Mouse (Mus musculus) cerebellum, adult 8-10 months (tissue): Measurements from ENCODE around the gene Wdhd1.

Experiments used
- DNase-seq: peaks from one replicate; pipeline ENCODE4 v3.0.0; 2022

The Wdhd1 gene

GRCm38 (mm10) chr14:47276036-47276603 is 537 bp downstream of the Wdhd1 start:
- DNase-seq = no peak

DNA sequence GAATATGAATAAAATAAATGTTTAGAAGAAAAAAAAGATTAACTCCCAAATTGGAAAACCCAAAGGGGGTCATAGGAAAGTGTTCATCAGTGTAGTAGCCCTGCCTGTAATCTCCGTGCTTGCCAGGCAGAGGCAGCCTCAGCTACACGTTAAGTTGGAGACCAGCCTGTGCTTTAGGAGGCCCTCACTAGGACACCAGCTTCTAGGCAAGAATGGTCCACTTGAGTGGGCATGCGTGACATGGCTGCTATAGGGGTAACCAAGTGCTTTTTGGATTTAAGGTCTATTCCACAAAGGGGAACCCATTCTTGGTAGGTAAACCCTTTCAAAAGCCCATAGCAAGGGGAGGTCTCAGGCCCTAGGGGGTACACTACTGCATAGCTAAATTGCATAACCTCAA is 1.2 kb downstream of the Wdhd1 start:
- DNase-seq = peak; percentile 10

GRCm38 (mm10) chr14:47273751-47274150 is 2.9 kb downstream of the Wdhd1 start:
- DNase-seq = no peak

- no peak for DNase-seq
These were observed 7.0 kb downstream of the Wdhd1 start for GRCm38 (mm10) chr14:47269706-47270105.

DNA sequence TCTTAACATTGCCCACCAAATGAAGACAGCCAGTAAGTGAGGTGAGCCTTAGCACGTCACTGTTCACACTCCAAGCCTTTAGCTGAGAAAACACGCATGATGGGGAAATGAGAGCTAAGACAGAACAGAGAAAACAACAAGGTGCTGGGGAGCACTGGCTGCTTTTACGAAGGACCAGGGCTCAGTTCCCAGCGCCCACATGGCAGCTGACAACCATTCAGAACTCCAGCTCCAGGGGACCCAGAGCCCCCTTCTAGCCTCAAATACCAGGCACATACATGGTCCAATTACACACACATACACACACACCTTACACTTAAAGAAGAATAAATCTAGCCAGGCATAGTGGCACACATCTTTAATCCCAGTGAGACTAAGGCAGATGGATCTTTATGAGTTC is 7.6 kb downstream of the Wdhd1 start:
- no peak for DNase-seq

DNA sequence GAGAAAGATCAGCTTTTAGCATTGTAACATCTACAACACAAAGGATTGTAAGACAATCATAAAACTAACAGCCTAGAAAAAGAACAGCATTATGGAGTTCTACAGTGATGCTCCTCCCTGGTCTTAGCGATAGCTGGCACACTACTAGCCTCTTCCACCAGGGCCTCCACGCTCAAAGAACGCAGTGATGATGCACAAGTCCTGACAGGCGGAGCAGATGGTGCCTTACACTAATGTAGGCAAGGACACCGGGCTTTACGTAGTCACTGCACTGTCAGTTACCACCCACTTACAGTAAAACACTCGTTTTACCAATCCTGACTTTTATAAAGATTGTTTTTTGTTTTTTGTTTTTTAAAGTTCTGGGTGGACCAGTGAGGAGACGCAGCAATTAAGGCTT is 10.8 kb downstream of the Wdhd1 start:
- no peak for DNase-seq

- no peak for DNase-seq
These were observed 11.8 kb downstream of the Wdhd1 start for GRCm38 (mm10) chr14:47264866-47265265.

GRCm38 (mm10) chr14:47249839-47250238 is 26.8 kb downstream of the Wdhd1 start:
- DNase-seq = no peak

GRCm38 (mm10) chr14:47242753-47243152 is 33.9 kb downstream of the Wdhd1 start:
- DNase-seq = no peak

GRCm38 (mm10) chr14:47241046-47241445 is 35.6 kb downstream of the Wdhd1 start:
- no peak for DNase-seq

DNA sequence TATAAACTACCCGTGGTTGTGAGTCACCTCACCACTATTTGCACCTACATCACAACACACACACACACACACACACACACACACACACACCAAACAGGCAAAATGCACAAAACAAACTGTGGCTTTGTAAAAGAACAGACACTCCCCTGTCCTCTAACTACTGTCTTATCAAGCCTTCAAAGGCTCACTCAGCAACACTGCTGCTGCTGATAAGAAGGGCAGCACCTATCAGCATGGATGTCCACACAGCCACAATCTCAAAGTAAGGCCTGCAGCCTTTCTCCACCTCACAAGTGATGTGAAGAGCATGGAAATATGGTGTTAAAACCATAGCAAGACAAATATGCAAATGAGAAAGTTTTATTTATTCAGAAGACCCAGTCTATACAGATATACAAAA is 36.1 kb downstream of the Wdhd1 start:
- no peak for DNase-seq

- no peak for DNase-seq
These were observed 39.4 kb downstream of the Wdhd1 start for GRCm38 (mm10) chr14:47237286-47237685.

DNA sequence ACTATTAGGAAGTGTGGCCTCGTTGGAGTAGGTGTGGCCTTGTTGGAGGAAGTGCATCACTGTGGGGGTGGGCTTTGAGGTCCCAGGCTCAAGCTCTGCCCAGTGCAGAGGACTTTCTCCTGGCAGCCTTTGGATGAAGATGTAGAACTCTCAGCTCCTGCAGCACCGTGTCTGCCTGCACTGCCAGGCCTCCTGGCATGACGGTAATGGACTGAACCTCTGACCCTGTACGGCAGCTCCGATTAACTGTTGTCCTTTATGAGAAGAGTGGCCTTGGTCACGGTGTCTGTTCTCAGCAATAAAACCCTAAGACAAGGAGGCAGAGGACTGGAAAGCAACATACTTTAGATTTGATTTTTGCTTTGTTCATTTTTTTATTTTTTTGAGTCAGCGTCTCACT is 40.2 kb downstream of the Wdhd1 start:
- no peak for DNase-seq

DNA sequence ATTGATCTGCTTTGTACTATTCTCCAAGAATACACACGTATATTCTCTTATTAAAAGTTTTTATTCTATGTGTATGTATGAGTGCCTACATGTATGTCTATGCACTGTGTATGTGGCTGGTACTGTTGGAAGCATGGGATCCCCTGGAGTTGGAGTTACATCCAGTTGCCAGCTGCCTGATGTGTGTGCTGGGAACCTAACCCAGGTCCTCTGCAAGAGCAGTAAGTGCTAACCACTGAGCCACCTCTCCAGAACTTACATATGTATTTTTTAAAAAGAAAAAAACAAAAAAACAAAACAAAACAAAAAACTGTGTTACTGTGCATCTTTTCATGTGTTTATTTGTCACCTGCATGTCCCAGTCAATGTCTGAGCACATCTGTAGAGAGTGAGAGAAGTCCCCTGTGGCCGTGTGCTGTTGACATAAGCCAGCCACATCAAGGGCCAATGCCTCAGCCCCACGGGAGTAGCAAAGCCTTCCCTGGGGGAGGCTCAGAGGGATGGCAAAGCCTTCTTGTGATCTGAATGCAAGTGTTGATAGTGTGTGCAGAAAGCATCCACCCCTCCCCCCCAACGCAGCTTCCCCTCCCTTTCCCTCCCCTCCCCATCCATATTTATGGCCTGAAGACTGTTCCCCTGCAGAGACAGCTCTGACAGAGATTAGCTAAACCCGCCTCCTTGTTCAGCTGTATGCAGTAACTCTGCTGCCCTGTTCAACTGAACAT is 42.0 kb downstream of the Wdhd1 start:
- no peak for DNase-seq

DNA sequence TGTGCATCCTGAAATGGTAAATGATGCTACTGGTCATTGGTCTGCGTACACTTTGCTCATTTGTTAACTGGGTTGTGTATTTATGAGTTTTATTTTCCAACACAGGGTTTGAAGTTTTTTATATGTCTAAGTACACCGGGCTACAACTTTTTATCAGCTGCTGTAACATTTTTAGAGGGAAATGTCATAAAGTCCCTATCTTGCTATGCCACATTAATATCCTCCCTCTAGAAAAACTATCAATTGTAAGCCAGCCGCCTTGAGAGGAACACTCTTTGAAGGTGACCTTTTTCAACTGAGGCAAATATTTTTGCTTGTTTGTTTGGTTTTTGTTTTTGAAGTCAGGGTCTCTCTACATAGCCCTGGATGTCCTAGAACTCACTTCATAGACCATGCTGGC is 42.6 kb downstream of the Wdhd1 start:
- DNase-seq = no peak

DNA sequence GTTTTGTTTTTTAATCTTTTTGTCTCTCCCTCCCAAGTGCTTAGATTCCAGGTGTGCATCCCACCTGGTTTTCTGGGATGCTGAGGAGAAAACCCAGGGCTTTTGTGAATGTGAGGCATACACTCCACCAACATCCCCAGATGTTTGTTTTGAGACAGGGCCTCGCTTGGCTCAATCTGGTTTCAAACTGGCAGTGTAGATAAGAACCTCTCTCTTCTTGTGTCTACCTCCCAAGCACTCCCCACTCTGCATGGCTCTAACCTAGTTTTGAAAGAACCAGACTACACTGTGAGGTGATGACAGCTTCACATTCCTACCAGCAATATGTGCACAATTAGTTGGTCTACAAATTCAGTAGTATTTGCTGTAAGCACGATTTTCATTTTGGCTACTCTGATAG is 43.1 kb downstream of the Wdhd1 start:
- DNase-seq = no peak

DNA sequence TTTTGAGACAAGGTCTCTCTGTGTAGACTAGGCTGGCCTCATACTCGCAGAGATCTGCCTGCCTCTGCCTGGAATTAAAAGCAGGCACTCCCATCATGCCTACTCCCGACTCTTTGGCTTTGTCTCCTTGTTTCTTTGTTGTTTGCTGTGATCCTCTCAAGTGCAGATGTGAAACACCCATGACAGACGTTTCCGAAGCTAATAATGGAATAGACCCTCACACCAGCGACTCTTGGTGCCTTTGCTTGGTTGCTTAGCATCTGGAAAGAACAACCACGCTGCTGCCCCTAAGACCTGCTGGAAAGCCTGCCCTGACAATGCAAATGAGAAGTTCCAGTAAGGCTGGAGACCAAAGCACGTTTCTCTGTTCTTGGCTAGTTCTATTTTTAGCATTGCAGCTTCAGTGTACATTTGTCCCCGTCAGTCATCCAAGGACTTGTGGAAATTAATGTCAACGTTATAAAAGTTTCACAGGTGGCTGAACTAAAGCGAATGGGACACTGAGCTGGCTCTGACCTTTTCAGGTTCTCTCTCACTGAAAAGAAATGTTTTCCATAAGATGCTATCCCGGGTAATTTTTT is 46.8 kb downstream of the Wdhd1 start:
- DNase-seq = no peak

DNA sequence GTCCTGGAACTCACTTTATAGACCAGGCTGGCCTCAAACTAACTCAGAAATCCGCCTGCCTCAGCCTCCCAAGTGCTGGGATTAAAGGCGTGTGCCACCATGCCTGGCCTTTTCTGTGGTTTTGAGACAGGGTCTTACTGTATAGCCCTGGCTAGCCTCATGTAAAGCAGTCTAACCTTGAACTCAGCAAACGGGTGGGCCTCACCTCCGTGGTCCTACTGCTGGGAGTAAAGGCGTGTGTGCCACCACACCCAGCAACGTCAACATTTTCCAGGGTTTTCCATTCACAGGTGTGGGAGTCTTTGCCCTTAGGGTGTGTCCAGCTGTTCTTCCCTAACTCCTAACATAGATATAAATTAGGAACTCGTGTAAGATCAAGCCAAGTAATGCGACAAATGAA is 50.7 kb downstream of the Wdhd1 start:
- no peak for DNase-seq

DNA sequence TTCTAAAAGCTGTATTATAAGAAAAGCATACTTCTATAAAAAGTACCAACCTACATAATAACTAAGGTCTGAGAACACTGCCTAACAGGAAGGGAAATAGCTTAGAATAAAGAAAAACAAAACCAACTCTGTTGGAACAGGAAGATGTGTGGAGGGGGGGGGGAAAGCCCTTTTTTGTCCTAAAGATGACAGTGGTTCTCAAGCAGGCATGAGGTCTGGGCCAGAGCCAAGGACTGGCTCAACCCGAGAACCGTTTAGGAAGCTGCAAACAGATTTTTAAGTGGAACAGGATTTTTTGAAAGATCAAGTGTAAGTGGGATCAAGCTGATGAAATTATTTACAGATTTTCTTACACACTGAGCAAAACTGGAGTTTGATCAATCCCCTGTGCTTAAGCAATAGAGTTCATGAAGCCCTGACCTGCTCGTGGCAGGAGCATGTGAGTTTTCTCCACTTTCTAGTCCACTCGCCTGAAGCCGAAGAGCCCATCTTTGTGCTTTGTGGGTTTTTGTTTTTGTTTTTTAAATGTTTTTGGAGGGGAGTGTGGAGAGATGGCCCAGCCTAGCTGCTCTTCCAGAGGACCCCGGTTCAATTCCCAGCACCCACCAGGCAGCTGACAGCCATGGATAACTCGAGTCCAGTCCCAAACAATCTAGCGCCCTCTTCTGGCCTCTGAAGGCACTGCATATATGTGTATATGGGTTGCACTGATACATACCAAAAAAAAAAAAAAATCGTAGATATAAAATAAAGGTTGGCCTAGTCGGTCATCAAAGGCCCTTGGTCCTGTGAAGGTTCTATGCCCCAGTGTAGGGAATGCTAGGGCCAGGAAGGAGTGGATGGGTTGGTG is 52.0 kb downstream of the Wdhd1 start:
- DNase-seq = no peak

- DNase-seq = no peak
These were observed 53.8 kb downstream of the Wdhd1 start for GRCm38 (mm10) chr14:47222631-47223450.

DNA sequence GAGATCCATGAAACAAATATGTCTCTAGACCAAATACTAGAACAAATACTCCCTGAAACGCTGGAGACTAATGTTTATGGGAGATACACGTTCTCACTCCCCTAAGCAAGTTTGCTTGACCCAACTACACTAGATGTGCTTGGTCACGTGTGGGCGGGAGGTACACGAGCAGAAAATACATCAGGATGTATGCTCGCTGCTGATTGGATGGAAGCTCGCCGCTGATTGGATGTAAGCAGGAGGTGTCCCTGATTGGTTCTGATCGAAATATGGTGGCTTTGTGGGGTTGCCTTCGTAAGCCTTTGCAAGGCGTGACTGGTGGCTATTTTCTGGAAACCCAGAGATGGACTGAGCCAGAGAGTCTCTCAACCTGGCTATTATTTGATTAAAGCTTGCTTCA is 55.1 kb downstream of the Wdhd1 start:
- DNase-seq = no peak

DNA sequence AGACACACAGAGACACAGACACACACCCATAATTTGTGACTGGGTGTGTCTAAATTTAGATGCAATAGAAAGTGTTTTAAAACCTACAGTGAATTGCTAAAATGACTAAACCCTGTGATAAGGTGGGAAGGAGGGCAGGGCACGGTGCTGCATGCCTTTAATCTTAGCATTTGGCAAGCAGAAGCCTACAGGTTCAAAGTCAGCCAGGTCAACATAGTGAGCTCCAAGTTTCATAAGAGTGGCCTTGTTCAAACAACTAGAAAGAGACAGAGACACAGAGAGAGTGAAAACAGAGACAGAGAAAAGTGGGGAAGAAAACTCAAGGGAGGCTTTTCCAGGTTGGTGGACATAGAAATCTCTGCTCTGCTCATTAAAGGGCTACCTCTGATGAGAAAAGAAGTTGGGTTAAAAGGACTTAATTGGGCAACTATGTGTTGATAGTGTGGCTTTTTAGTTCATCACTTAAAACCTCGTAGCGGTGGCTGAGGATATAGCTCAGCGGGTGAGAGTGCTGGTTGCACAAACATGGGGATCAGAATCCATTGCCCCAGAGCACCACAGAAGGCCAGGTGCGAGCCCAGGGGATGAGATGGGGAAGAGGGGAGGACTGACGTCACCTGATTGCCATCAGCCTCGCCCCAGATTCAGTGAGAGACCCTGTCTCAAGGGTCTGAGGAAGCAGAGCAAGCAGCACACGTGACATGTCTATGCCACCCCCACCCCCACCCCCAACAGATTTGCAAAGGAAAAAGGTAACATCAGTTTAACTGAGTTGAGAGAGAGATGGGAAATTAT is 56.2 kb downstream of the Wdhd1 start:
- DNase-seq = no peak
